Mouse (Mus musculus) mouse embryonic stem cell (cell line): Measurements from ENCODE around the gene Dgke.
"Not testable (repeated sequence)": the region's sequence is repeated elsewhere in the genome, so short reads cannot be mapped to it uniquely, and the experiment has no call there.

Experiments used
- in situ Hi-C, 2 experiments: fragments of 300-500 bp; cut with MboI; formaldehyde crosslinking; loops; 1 replicate in 1 of 2; 3 replicates in 1 of 2; pipeline ENCODE4 v1.14.3; 2019 to 2020; ENCODE audit warnings: low sequenced_read_pairs in 2 of 2, low pct_unique_long_range_greater_than_20kb in 1 of 2, mixed read lengths in 1 of 2; ENCODE audit not compliant: unreplicated experiment in 1 of 2

Dgke gene

GRCm38 (mm10) chr11:89021687-89022086, 45.0 kb downstream of the Dgke start:
- in situ Hi-C loops, result no loop called here

- in situ Hi-C loops, result no loop called here
Observed at GRCm38 (mm10) chr11:89020681-89021305, 45.9 kb downstream of the Dgke start.

- in situ Hi-C loops, result no loop called here
Observed at GRCm38 (mm10) chr11:89017514-89018182, 49.0 kb downstream of the Dgke start.

GRCm38 (mm10) chr11:89012241-89012640, 54.4 kb downstream of the Dgke start:
- in situ Hi-C loops, result no loop called here

- in situ Hi-C loops, result no loop called here
Observed at GRCm38 (mm10) chr11:89009496-89009895, 57.2 kb downstream of the Dgke start.

- in situ Hi-C loops, result no loop called here
Observed at GRCm38 (mm10) chr11:89009066-89009465, 57.6 kb downstream of the Dgke start.

GRCm38 (mm10) chr11:89007582-89007981, 59.1 kb downstream of the Dgke start:
- in situ Hi-C loops, result no loop called here

GRCm38 (mm10) chr11:89006404-89006803, 60.2 kb downstream of the Dgke start:
- in situ Hi-C loops, result no loop called here

GRCm38 (mm10) chr11:89005473-89005872, 61.2 kb downstream of the Dgke start:
- in situ Hi-C loops, result no loop called here

GRCm38 (mm10) chr11:89003726-89004125, 62.9 kb downstream of the Dgke start:
- in situ Hi-C loops, result no loop called here

GRCm38 (mm10) chr11:89003078-89003477, 63.6 kb downstream of the Dgke start:
- in situ Hi-C loops, result no loop called here

- in situ Hi-C loops, result no loop called here
Observed at GRCm38 (mm10) chr11:89002621-89003020, 64.0 kb downstream of the Dgke start.

GRCm38 (mm10) chr11:89002068-89002467, 64.6 kb downstream of the Dgke start:
- in situ Hi-C loops, result no loop called here

GRCm38 (mm10) chr11:89001569-89001968, 65.1 kb downstream of the Dgke start:
- in situ Hi-C loops, result no loop called here

- in situ Hi-C loops, result no loop called here
Observed at GRCm38 (mm10) chr11:89000527-89000819, 66.2 kb downstream of the Dgke start.

GRCm38 (mm10) chr11:88999723-89000526, 66.7 kb downstream of the Dgke start:
- in situ Hi-C loops, result no loop called here

GRCm38 (mm10) chr11:88998974-88999722, 67.5 kb downstream of the Dgke start, which contains the start of gene Trim25:
Gene Trim25, plus strand, starts transcription at chr11:88999376.
- in situ Hi-C loops, result no loop called here

GRCm38 (mm10) chr11:88998406-88998805, 68.2 kb downstream of the Dgke start:
- in situ Hi-C loops, result no loop called here

- in situ Hi-C loops, result not testable (repeated sequence)
Observed at GRCm38 (mm10) chr11:88997343-88997742, 69.3 kb downstream of the Dgke start.
